In genomic region chr19:55260389-55261184, GRCm38 (mm10) we compare ENCODE assay signal across 32 mouse cellular contexts. TPM values are rescaled to one million over a fixed set of nuclear protein-coding genes. Genes with fewer than 3 reads are reported as not detected.
DNase-seq lines count a peak whose midpoint lies in the region; ATAC-seq and TF ChIP-seq lines count a peak whose summit lies in the region.
"Had no signal": no experiment of that assay in that cellular context is flagged by ENCODE, and none has a peak within 500 bp of the region (broad histone marks: within the 10 kb centered on the region; RNA-seq: fewer than 3 reads in every experiment).

No protein-coding gene starts in this region.

- DNase-seq in lung, postnatal 4 days: no peak
- DNase-seq in liver, embryonic 14.5 days (ENCODE audit: low read depth in 3 of 3, low spot score in 3 of 3): no peak
- no peak for DNase-seq in stomach, postnatal 0 days (ENCODE audit: low spot score)
- no peak for DNase-seq in cerebellum, adult 2 months
- no peak for DNase-seq in layer of hippocampus, postnatal 14 days (ENCODE audit: low spot score in 2 of 2)
- DNase-seq in forebrain, embryonic 10.5 days (ENCODE audit: extremely low spot score, low spot score): no peak
- DNase-seq: adrenal gland, postnatal 14 days; cerebellum, adult 18-20 months; cerebellum, postnatal 25 days; embryo, embryonic 11 days; heart, postnatal 10 days; kidney, adult 9 months; kidney, postnatal 10 days; layer of hippocampus, adult 9-11 months; lung, adult 2 months; lung, postnatal 14 days; thymus, adult 2 months had no signal

- H3K36me3 ChIP-seq in lung, embryonic 15.5 days: no peaks in the 10 kb centered on the region
- 0 out of 2 replicates have a peak, but pooled peaks cover 4% of the 10 kb centered on the region for H3K36me3 ChIP-seq in intestine, embryonic 16.5 days (ENCODE audit: control insufficient read depth, insufficient read depth, low read length)
- peaks cover 7% of the 10 kb centered on the region; the same call in 1 of the 2 replicates for H3K36me3 ChIP-seq in liver, embryonic 14.5 days (replicated peaks; ENCODE audit: control insufficient read depth, insufficient read depth, low read depth)
- H3K36me3 ChIP-seq in stomach, postnatal 0 days (ENCODE audit: control insufficient read depth, insufficient read depth, low read length): no peaks in the 10 kb centered on the region
- H3K36me3 ChIP-seq in forebrain, embryonic 10.5 days (replicated peaks): no peaks in the 10 kb centered on the region
- H3K36me3 ChIP-seq: embryonic facial prominence, embryonic 12.5 days; forebrain, embryonic 15.5 days; heart, embryonic 13.5 days; hindbrain, embryonic 15.5 days; limb, embryonic 12.5 days had no signal

- no peak overlapping the region for H3K4me2 ChIP-seq in lung, embryonic 15.5 days
- peak overlapping the region; percentile 33 for H3K4me2 ChIP-seq in intestine, embryonic 16.5 days (ENCODE audit: low read depth, low read length)
- peak overlapping the region; percentile 6 for H3K4me2 ChIP-seq in liver, embryonic 14.5 days (ENCODE audit: low read depth)
- no peak overlapping the region for H3K4me2 ChIP-seq in stomach, postnatal 0 days (replicated peaks; ENCODE audit: low read depth)
- H3K4me2 ChIP-seq: embryonic facial prominence, embryonic 12.5 days; forebrain, embryonic 15.5 days; heart, embryonic 13.5 days; hindbrain, embryonic 15.5 days; limb, embryonic 12.5 days; midbrain, embryonic 11.5 days had no signal

- no peaks in the 10 kb centered on the region for H3K9me3 ChIP-seq in lung, embryonic 15.5 days
- H3K9me3 ChIP-seq in intestine, embryonic 16.5 days (ENCODE audit: control insufficient read depth, low read length): no peaks in the 10 kb centered on the region
- H3K9me3 ChIP-seq in liver, embryonic 14.5 days (ENCODE audit: control insufficient read depth, low read length): no peaks in the 10 kb centered on the region
- no peaks in the 10 kb centered on the region for H3K9me3 ChIP-seq in stomach, postnatal 0 days (ENCODE audit: control insufficient read depth, low read length)
- H3K9me3 ChIP-seq in forebrain, embryonic 10.5 days: peaks cover 3% of the 10 kb centered on the region; the same call in 1 of the 2 replicates
- H3K9me3 ChIP-seq: embryonic facial prominence, embryonic 12.5 days; forebrain, embryonic 15.5 days; heart, embryonic 13.5 days; hindbrain, embryonic 15.5 days; limb, embryonic 12.5 days had no signal

- TF ChIP-seq CTCF in liver, embryonic 14.5 days (IDR thresholded peaks at IDR 0.05; ENCODE audit: low read depth): no peak
- TF ChIP-seq CTCF in stomach, postnatal 0 days (IDR thresholded peaks at IDR 0.05; ENCODE audit: low read depth): no peak
- TF ChIP-seq CTCF in cerebellum, adult 2 months (IDR thresholded peaks at IDR 0.05; ENCODE audit: borderline replicate concordance, insufficient read depth, low read depth, low read length): no peak

- no peak overlapping the region for H3K4me3 ChIP-seq in lung, embryonic 15.5 days
- H3K4me3 ChIP-seq in intestine, embryonic 16.5 days (ENCODE audit: low read length): no peak overlapping the region
- H3K4me3 ChIP-seq in liver, embryonic 14.5 days (ENCODE audit: insufficient read depth in 1 of 2, low read depth in 2 of 2, low read length in 2 of 2): no peak overlapping the region
- no peak overlapping the region for H3K4me3 ChIP-seq in stomach, postnatal 0 days (ENCODE audit: low read depth, low read length)
- H3K4me3 ChIP-seq in cerebellum, adult 2 months (replicated peaks; ENCODE audit: insufficient read depth, low read depth, low read length): no peak overlapping the region
- no peak overlapping the region for H3K4me3 ChIP-seq in forebrain, embryonic 10.5 days
- H3K4me3 ChIP-seq: embryonic facial prominence, embryonic 12.5 days; forebrain, embryonic 15.5 days; heart, embryonic 13.5 days; hindbrain, embryonic 15.5 days; limb, embryonic 12.5 days had no signal

- TF ChIP-seq EP300 in liver, embryonic 14.5 days (IDR thresholded peaks at IDR 0.05; ENCODE audit: low read depth): no peak
- no peak for TF ChIP-seq EP300 in stomach, postnatal 0 days (optimal IDR thresholded peaks at IDR 0.05)

- no peak for ATAC-seq in lung, embryonic 15.5 days (ENCODE audit: borderline replicate concordance, extremely low read depth, low FRiP score, low TSS enrichment)
- ATAC-seq in intestine, embryonic 16.5 days: no peak
- no peak; the same call in 1 of the 2 replicates for ATAC-seq in liver, embryonic 14.5 days (ENCODE audit: insufficient read depth)
- ATAC-seq in stomach, postnatal 0 days (ENCODE audit: low FRiP score, low TSS enrichment): no peak
- ATAC-seq: forebrain, embryonic 15.5 days; inflammation-experienced regulatory T-cells, adult 6 months; midbrain, embryonic 16.5 days had no signal

- TF ChIP-seq POLR2A in cerebellum, adult 2 months (IDR thresholded peaks at IDR 0.05; ENCODE audit: borderline replicate concordance, insufficient read depth, low read length): no peak

- 0 out of 2 replicates have a peak overlapping the region, but pooled peaks have one; percentile 2 for H3K27ac ChIP-seq in lung, embryonic 15.5 days
- H3K27ac ChIP-seq in intestine, embryonic 16.5 days (ENCODE audit: low read length): peak overlapping the region; percentile 35; the same call in 1 of the 2 replicates
- H3K27ac ChIP-seq in liver, embryonic 14.5 days: no peak overlapping the region; the same call in 1 of the 2 replicates
- peak overlapping the region; percentile 46; the same call in 1 of the 2 replicates for H3K27ac ChIP-seq in stomach, postnatal 0 days (replicated peaks)
- no peak overlapping the region for H3K27ac ChIP-seq in cerebellum, adult 2 months (ENCODE audit: insufficient read depth, low read length)
- H3K27ac ChIP-seq in forebrain, embryonic 10.5 days: no peak overlapping the region
- H3K27ac ChIP-seq: embryonic facial prominence, embryonic 12.5 days; forebrain, embryonic 15.5 days; heart, embryonic 13.5 days; hindbrain, embryonic 15.5 days; limb, embryonic 12.5 days had no signal

- no peak overlapping the region for H3K9ac ChIP-seq in lung, embryonic 15.5 days
- no peak overlapping the region for H3K9ac ChIP-seq in intestine, embryonic 16.5 days (ENCODE audit: low read depth, low read length)
- no peak overlapping the region for H3K9ac ChIP-seq in liver, embryonic 14.5 days (replicated peaks)
- no peak overlapping the region for H3K9ac ChIP-seq in stomach, postnatal 0 days (ENCODE audit: low read length)
- H3K9ac ChIP-seq: embryonic facial prominence, embryonic 12.5 days; forebrain, embryonic 15.5 days; heart, embryonic 13.5 days; hindbrain, embryonic 15.5 days; limb, embryonic 12.5 days had no signal

- 35% methylated on average over 12 of the region's 12 CpGs for WGBS in lung, embryonic 15.5 days
- WGBS in intestine, embryonic 16.5 days: 47% methylated on average over 12 of the region's 12 CpGs
- WGBS in liver, embryonic 14.5 days (ENCODE audit: insufficient replicate concordance): 61% methylated on average over 12 of the region's 12 CpGs
- WGBS in stomach, postnatal 0 days: 40% methylated on average over 12 of the region's 12 CpGs
- 78% methylated on average over 12 of the region's 12 CpGs for WGBS in cerebellum, adult 2 months
- 90% methylated on average over 12 of the region's 12 CpGs for WGBS in forebrain, embryonic 10.5 days

- H3K4me1 ChIP-seq in lung, embryonic 15.5 days: peaks cover 28% of the 10 kb centered on the region
- peaks cover 16% of the 10 kb centered on the region; the same call in 1 of the 2 replicates for H3K4me1 ChIP-seq in intestine, embryonic 16.5 days (ENCODE audit: control insufficient read depth, insufficient read depth, low read length)
- peaks cover 41 to 51% of the 10 kb centered on the region in 2 experiments for H3K4me1 ChIP-seq in liver, embryonic 14.5 days (replicated peaks; ENCODE audit: control insufficient read depth in 2 of 2, insufficient read depth in 2 of 2, low read length in 1 of 2)
- H3K4me1 ChIP-seq in stomach, postnatal 0 days (replicated peaks; ENCODE audit: control insufficient read depth, insufficient read depth): 0 out of 2 replicates have a peak, but pooled peaks cover 2% of the 10 kb centered on the region
- no peaks in the 10 kb centered on the region; the same call in 1 of the 2 replicates for H3K4me1 ChIP-seq in cerebellum, adult 2 months (ENCODE audit: control insufficient read depth, insufficient read depth, low read length)
- H3K4me1 ChIP-seq in forebrain, embryonic 10.5 days: peaks cover 17% of the 10 kb centered on the region
- H3K4me1 ChIP-seq: embryonic facial prominence, embryonic 12.5 days; forebrain, embryonic 15.5 days; hindbrain, embryonic 15.5 days; limb, embryonic 12.5 days had no signal

- no peaks in the 10 kb centered on the region for H3K27me3 ChIP-seq in lung, embryonic 15.5 days
- H3K27me3 ChIP-seq in intestine, embryonic 16.5 days (replicated peaks; ENCODE audit: control insufficient read depth, insufficient read depth, low read length): no peaks in the 10 kb centered on the region
- H3K27me3 ChIP-seq in liver, embryonic 14.5 days (ENCODE audit: control insufficient read depth, insufficient read depth, low read length): no peaks in the 10 kb centered on the region
- no peaks in the 10 kb centered on the region for H3K27me3 ChIP-seq in stomach, postnatal 0 days (ENCODE audit: control insufficient read depth, insufficient read depth, low read length)
- H3K27me3 ChIP-seq in cerebellum, adult 2 months (ENCODE audit: control insufficient read depth, insufficient read depth, low read length): no peaks in the 10 kb centered on the region
- H3K27me3 ChIP-seq in forebrain, embryonic 10.5 days (ENCODE audit: poor library complexity, severe bottlenecking): no peaks in the 10 kb centered on the region
- H3K27me3 ChIP-seq: embryonic facial prominence, embryonic 12.5 days; forebrain, embryonic 15.5 days; heart, embryonic 13.5 days; hindbrain, embryonic 15.5 days; limb, embryonic 12.5 days had no signal

RNA-seq across cellular contexts. Expression of gene Acsl5, which starts 8.8 kb away (rescaled TPM):
- 81.8 and 83.7 TPM in 2 replicates for polyA plus RNA-seq in lung, embryonic 15.5 days (2015; fragmentation: Nextera tagmentation; extraction: Ambion mirVana)
- polyA plus RNA-seq in intestine, embryonic 16.5 days (2015; fragmentation: Nextera tagmentation; extraction: Ambion mirVana): 589 and 886 TPM in 2 replicates
- 35.2 and 50.3 TPM in 2 replicates for polyA plus RNA-seq in liver, embryonic 14.5 days (2012; rRNA removed)
- polyA plus RNA-seq in liver, embryonic 14.5 days (2014; fragmentation: Nextera tagmentation; extraction: Ambion mirVana): 117 and 126 TPM in 2 replicates
- polyA plus RNA-seq in stomach, postnatal 0 days (2015; fragmentation: Nextera tagmentation; extraction: Ambion mirVana): 62.7 and 63.2 TPM in 2 replicates
- polyA plus RNA-seq in cerebellum, adult 2 months (2012; rRNA removed): 12.6 and 14.6 TPM in 2 replicates
- 10 to 100 TPM; 27.0 to 27.6 TPM for total RNA-seq in layer of hippocampus, postnatal 14 days (2021)
- 24.7 and 26.2 TPM in 2 replicates for polyA plus RNA-seq in forebrain, embryonic 10.5 days (2016; fragmentation: Nextera tagmentation; extraction: Ambion mirVana)

RNA-seq across cellular contexts. Expression of gene Gucy2g, which starts 19.6 kb away (rescaled TPM):
- 0.05 TPM in 1 of 2 replicates, not detected in the other for polyA plus RNA-seq in lung, embryonic 15.5 days (2015; fragmentation: Nextera tagmentation; extraction: Ambion mirVana)
- polyA plus RNA-seq in intestine, embryonic 16.5 days (2015; fragmentation: Nextera tagmentation; extraction: Ambion mirVana): 0.04 and 0.06 TPM in 2 replicates
- polyA plus RNA-seq in liver, embryonic 14.5 days (2012; rRNA removed): 0.01 and 0.03 TPM in 2 replicates
- not detected in 2 replicates for polyA plus RNA-seq in liver, embryonic 14.5 days (2014; fragmentation: Nextera tagmentation; extraction: Ambion mirVana)
- polyA plus RNA-seq in stomach, postnatal 0 days (2015; fragmentation: Nextera tagmentation; extraction: Ambion mirVana): 0.08 TPM in 2 replicates
- polyA plus RNA-seq in cerebellum, adult 2 months (2012; rRNA removed): 0.05 and 0.10 TPM in 2 replicates
- total RNA-seq in layer of hippocampus, postnatal 14 days (2021): under 1 TPM; 0.46 to 0.52 TPM
- not detected in 2 replicates for polyA plus RNA-seq in forebrain, embryonic 10.5 days (2016; fragmentation: Nextera tagmentation; extraction: Ambion mirVana)
- total RNA-seq: adrenal gland, postnatal 14 days; heart, adult 8-10 months; hematopoietic stem cell, adult 5-6 weeks; megakaryocyte progenitor cell, adult 5-6 weeks; neutrophil, adult 5-6 weeks had no signal
- polyA plus RNA-seq: embryonic facial prominence, embryonic 12.5 days; forebrain, embryonic 15.5 days; heart, embryonic 13.5 days; limb, embryonic 12.5 days; midbrain, embryonic 11.5 days; neural tube, embryonic 11.5 days had no signal

RNA-seq across cellular contexts. Expression of gene Zdhhc6, which starts 55.2 kb away (rescaled TPM):
- 101 and 105 TPM in 2 replicates for polyA plus RNA-seq in lung, embryonic 15.5 days (2015; fragmentation: Nextera tagmentation; extraction: Ambion mirVana)
- polyA plus RNA-seq in intestine, embryonic 16.5 days (2015; fragmentation: Nextera tagmentation; extraction: Ambion mirVana): 92.7 and 101 TPM in 2 replicates
- polyA plus RNA-seq in liver, embryonic 14.5 days (2012; rRNA removed): 10.6 and 14.2 TPM in 2 replicates
- polyA plus RNA-seq in liver, embryonic 14.5 days (2014; fragmentation: Nextera tagmentation; extraction: Ambion mirVana): 51.3 and 51.7 TPM in 2 replicates
- 49.8 and 50.8 TPM in 2 replicates for polyA plus RNA-seq in stomach, postnatal 0 days (2015; fragmentation: Nextera tagmentation; extraction: Ambion mirVana)
- 26.4 and 27.0 TPM in 2 replicates for polyA plus RNA-seq in cerebellum, adult 2 months (2012; rRNA removed)
- 10 to 100 TPM; 27.0 to 29.1 TPM for total RNA-seq in layer of hippocampus, postnatal 14 days (2021)
- 131 and 140 TPM in 2 replicates for polyA plus RNA-seq in forebrain, embryonic 10.5 days (2016; fragmentation: Nextera tagmentation; extraction: Ambion mirVana)

RNA-seq across cellular contexts. Expression of gene Vti1a, which starts 55.5 kb away (rescaled TPM):
- 25.0 and 27.8 TPM in 2 replicates for polyA plus RNA-seq in lung, embryonic 15.5 days (2015; fragmentation: Nextera tagmentation; extraction: Ambion mirVana)
- 24.4 and 27.4 TPM in 2 replicates for polyA plus RNA-seq in intestine, embryonic 16.5 days (2015; fragmentation: Nextera tagmentation; extraction: Ambion mirVana)
- polyA plus RNA-seq in liver, embryonic 14.5 days (2012; rRNA removed): 4.6 and 6.9 TPM in 2 replicates
- polyA plus RNA-seq in liver, embryonic 14.5 days (2014; fragmentation: Nextera tagmentation; extraction: Ambion mirVana): 10.9 and 11.9 TPM in 2 replicates
- 19.4 and 20.1 TPM in 2 replicates for polyA plus RNA-seq in stomach, postnatal 0 days (2015; fragmentation: Nextera tagmentation; extraction: Ambion mirVana)
- 34.7 and 35.0 TPM in 2 replicates for polyA plus RNA-seq in cerebellum, adult 2 months (2012; rRNA removed)
- total RNA-seq in layer of hippocampus, postnatal 14 days (2021): 10 to 100 TPM; 49.5 to 49.7 TPM
- polyA plus RNA-seq in forebrain, embryonic 10.5 days (2016; fragmentation: Nextera tagmentation; extraction: Ambion mirVana): 34.2 and 35.8 TPM in 2 replicates

Comparison
In these comparisons a context has a peak if more than half of its experiments do, and no peak if none do; other contexts are left out.
1. H3K27ac ChIP-seq: peak in lung, embryonic 15.5 days (single experiment), intestine, embryonic 16.5 days (single experiment) and stomach, postnatal 0 days (single experiment); none in liver, embryonic 14.5 days (single experiment), cerebellum, adult 2 months (single experiment) and forebrain, embryonic 10.5 days (single experiment).
2. H3K4me2 ChIP-seq: peak in intestine, embryonic 16.5 days (single experiment) and liver, embryonic 14.5 days (single experiment); none in lung, embryonic 15.5 days (single experiment) and stomach, postnatal 0 days (single experiment).